23 mouse cellular contexts compared by ENCODE assay signal in genomic region chr14:87224870-87225269, GRCm38 (mm10).
DNase-seq lines count a peak whose midpoint lies in the region; ATAC-seq and TF ChIP-seq lines count a peak whose summit lies in the region.
"Had no signal": no experiment of that assay in that cellular context is flagged by ENCODE, and none has a peak within 500 bp of the region (broad histone marks: within the 10 kb centered on the region; RNA-seq: fewer than 3 reads in every experiment).

No protein-coding gene starts in this region.

- TF ChIP-seq POLR2A in thymus, adult 2 months (IDR thresholded peaks at IDR 0.05; ENCODE audit: control insufficient read depth, extremely low read depth, insufficient read depth, low read length, poor library complexity) = no peak

- 71% methylated on average over 5 of the region's 5 CpGs for WGBS in embryonic facial prominence, embryonic 11.5 days
- 77% methylated on average over 5 of the region's 5 CpGs for WGBS in embryonic facial prominence, embryonic 10.5 days
- 39% methylated on average over 5 of the region's 5 CpGs for WGBS in forebrain, embryonic 16.5 days
- WGBS in forebrain, embryonic 13.5 days = 83% methylated on average over 5 of the region's 5 CpGs
- WGBS in thymus, adult 2 months = 77% methylated on average over 5 of the region's 5 CpGs

- no peak overlapping the region for H3K4me3 ChIP-seq in embryonic facial prominence, embryonic 11.5 days (ENCODE audit: low read depth, low read length)
- H3K4me3 ChIP-seq in embryonic facial prominence, embryonic 10.5 days = no peak overlapping the region
- no peak overlapping the region for H3K4me3 ChIP-seq in forebrain, embryonic 16.5 days (replicated peaks; ENCODE audit: low read length)
- H3K4me3 ChIP-seq in forebrain, embryonic 13.5 days = no peak overlapping the region
- no peak overlapping the region for H3K4me3 ChIP-seq in thymus, adult 2 months (ENCODE audit: control insufficient read depth, insufficient read depth, low read length)
- H3K4me3 ChIP-seq: embryonic facial prominence, embryonic 12.5 days; forebrain, embryonic 15.5 days had no signal

- H3K36me3 ChIP-seq in embryonic facial prominence, embryonic 11.5 days (replicated peaks; ENCODE audit: control insufficient read depth, insufficient read depth, low read depth, low read length) = no peaks in the 10 kb centered on the region
- H3K36me3 ChIP-seq in embryonic facial prominence, embryonic 10.5 days (replicated peaks) = no peaks in the 10 kb centered on the region
- H3K36me3 ChIP-seq in forebrain, embryonic 16.5 days (ENCODE audit: control insufficient read depth, insufficient read depth) = no peaks in the 10 kb centered on the region
- H3K36me3 ChIP-seq in forebrain, embryonic 13.5 days (ENCODE audit: poor library complexity, severe bottlenecking) = no peaks in the 10 kb centered on the region
- no peaks in the 10 kb centered on the region for H3K36me3 ChIP-seq in thymus, adult 2 months (ENCODE audit: control insufficient read depth, insufficient read depth, low read length)
- H3K36me3 ChIP-seq: embryonic facial prominence, embryonic 12.5 days; forebrain, embryonic 15.5 days; G1E had no signal

- peak; percentile 28 for DNase-seq in embryonic facial prominence, embryonic 11.5 days (ENCODE audit: low spot score)
- no peak for DNase-seq in embryonic facial prominence, embryonic 10.5 days (ENCODE audit: low spot score)
- peak; percentile 57 for DNase-seq in heart, adult 11 months
- no peak for DNase-seq in heart, adult 18-20 months
- DNase-seq in thymus, adult 2 months = no peak
- DNase-seq: adrenal gland, adult 8-10 months; adrenal gland, postnatal 14 days; adrenal gland, postnatal 36 days; B cell, adult 2 months; cerebellum, adult 11-12 months; cerebellum, adult 2 months; cerebellum, adult 9-10 months; cerebellum, postnatal 10 days; cerebellum, postnatal 25 days had no signal

- no peaks in the 10 kb centered on the region for H3K9me3 ChIP-seq in embryonic facial prominence, embryonic 11.5 days (replicated peaks; ENCODE audit: control insufficient read depth, low read length)
- peaks cover 2% of the 10 kb centered on the region; the same call in 1 of the 2 replicates for H3K9me3 ChIP-seq in embryonic facial prominence, embryonic 10.5 days
- no peaks in the 10 kb centered on the region for H3K9me3 ChIP-seq in forebrain, embryonic 16.5 days (ENCODE audit: control insufficient read depth, low read length)
- no peaks in the 10 kb centered on the region for H3K9me3 ChIP-seq in forebrain, embryonic 13.5 days (replicated peaks)
- H3K9me3 ChIP-seq: forebrain, embryonic 15.5 days; G1E had no signal

- H3K4me2 ChIP-seq in embryonic facial prominence, embryonic 11.5 days (ENCODE audit: low read depth, low read length) = no peak overlapping the region
- no peak overlapping the region for H3K4me2 ChIP-seq in forebrain, embryonic 16.5 days (ENCODE audit: low read length)
- H3K4me2 ChIP-seq in forebrain, embryonic 13.5 days = no peak overlapping the region
- H3K4me2 ChIP-seq: embryonic facial prominence, embryonic 12.5 days; forebrain, embryonic 15.5 days had no signal

- TF ChIP-seq CTCF in thymus, adult 2 months (IDR thresholded peaks at IDR 0.05; ENCODE audit: borderline replicate concordance, control insufficient read depth, extremely low read depth, insufficient read depth, low read length, poor library complexity) = no peak

- no peak overlapping the region for H3K27ac ChIP-seq in embryonic facial prominence, embryonic 11.5 days (replicated peaks; ENCODE audit: low read depth, low read length)
- no peak overlapping the region for H3K27ac ChIP-seq in embryonic facial prominence, embryonic 10.5 days (replicated peaks)
- H3K27ac ChIP-seq in forebrain, embryonic 16.5 days (ENCODE audit: low read length) = no peak overlapping the region
- no peak overlapping the region for H3K27ac ChIP-seq in forebrain, embryonic 13.5 days
- no peak overlapping the region for H3K27ac ChIP-seq in thymus, adult 2 months (ENCODE audit: control insufficient read depth, insufficient read depth, low read length)
- H3K27ac ChIP-seq: embryonic facial prominence, embryonic 12.5 days; forebrain, embryonic 15.5 days had no signal

- no peaks in the 10 kb centered on the region for H3K4me1 ChIP-seq in embryonic facial prominence, embryonic 11.5 days (ENCODE audit: control insufficient read depth, insufficient read depth, low read length)
- 0 out of 2 replicates have a peak, but pooled peaks cover 2% of the 10 kb centered on the region for H3K4me1 ChIP-seq in embryonic facial prominence, embryonic 10.5 days
- H3K4me1 ChIP-seq in forebrain, embryonic 16.5 days (replicated peaks; ENCODE audit: control insufficient read depth, insufficient read depth, low read length) = no peaks in the 10 kb centered on the region; the same call in 1 of the 2 replicates
- no peaks in the 10 kb centered on the region for H3K4me1 ChIP-seq in forebrain, embryonic 13.5 days
- H3K4me1 ChIP-seq in thymus, adult 2 months (replicated peaks; ENCODE audit: control insufficient read depth, insufficient read depth, low read length) = no peaks in the 10 kb centered on the region
- H3K4me1 ChIP-seq: embryonic facial prominence, embryonic 12.5 days had no signal

- H3K27me3 ChIP-seq in embryonic facial prominence, embryonic 11.5 days (ENCODE audit: control insufficient read depth, insufficient read depth, low read length) = no peaks in the 10 kb centered on the region
- H3K27me3 ChIP-seq in embryonic facial prominence, embryonic 10.5 days (replicated peaks; ENCODE audit: low read depth, poor library complexity, severe bottlenecking) = no peaks in the 10 kb centered on the region
- no peaks in the 10 kb centered on the region for H3K27me3 ChIP-seq in forebrain, embryonic 16.5 days (replicated peaks; ENCODE audit: control insufficient read depth, insufficient read depth, low read length)
- no peaks in the 10 kb centered on the region for H3K27me3 ChIP-seq in forebrain, embryonic 13.5 days
- no peaks in the 10 kb centered on the region for H3K27me3 ChIP-seq in thymus, adult 2 months (ENCODE audit: control insufficient read depth, insufficient read depth, low read length)
- H3K27me3 ChIP-seq: CH12.LX; embryonic facial prominence, embryonic 12.5 days; forebrain, embryonic 15.5 days had no signal

- H3K9ac ChIP-seq in embryonic facial prominence, embryonic 11.5 days (replicated peaks; ENCODE audit: low read length) = no peak overlapping the region
- no peak overlapping the region for H3K9ac ChIP-seq in forebrain, embryonic 16.5 days (replicated peaks; ENCODE audit: low read depth, low read length)
- H3K9ac ChIP-seq in forebrain, embryonic 13.5 days = no peak overlapping the region
- H3K9ac ChIP-seq: embryonic facial prominence, embryonic 12.5 days; forebrain, embryonic 15.5 days had no signal

- no peak for ATAC-seq in embryonic facial prominence, embryonic 11.5 days (replicated peaks; ENCODE audit: insufficient number of reproducible peaks, low FRiP score, low TSS enrichment, low read depth)
- peak; percentile 57 for ATAC-seq in forebrain, embryonic 16.5 days
- ATAC-seq in forebrain, embryonic 13.5 days = no peak
- ATAC-seq: activated CD4-positive, CD25-positive, alpha-beta regulatory T cell, adult 4 months; CD4-positive, CD25-positive, alpha-beta regulatory T cell, adult 4 months; Patski had no signal

Comparison
In these comparisons a context has a peak if more than half of its experiments do, and no peak if none do; other contexts are left out.
1. DNase-seq: peak in embryonic facial prominence, embryonic 11.5 days (single experiment) and heart, adult 11 months (single experiment); none in embryonic facial prominence, embryonic 10.5 days (single experiment), heart, adult 18-20 months (0 of 2) and thymus, adult 2 months (single experiment).